Mouse (Mus musculus): Measurements from ENCODE around the gene Tle4.

Tle4 gene

GRCm38 (mm10) chr19:14596941-14597916, 622 bp downstream of the Tle4 start:
- no peak for TF ChIP-seq GATA4 (IDR thresholded peaks at IDR 0.05; ENCODE audit: insufficient replicate concordance, low read length)

DNA sequence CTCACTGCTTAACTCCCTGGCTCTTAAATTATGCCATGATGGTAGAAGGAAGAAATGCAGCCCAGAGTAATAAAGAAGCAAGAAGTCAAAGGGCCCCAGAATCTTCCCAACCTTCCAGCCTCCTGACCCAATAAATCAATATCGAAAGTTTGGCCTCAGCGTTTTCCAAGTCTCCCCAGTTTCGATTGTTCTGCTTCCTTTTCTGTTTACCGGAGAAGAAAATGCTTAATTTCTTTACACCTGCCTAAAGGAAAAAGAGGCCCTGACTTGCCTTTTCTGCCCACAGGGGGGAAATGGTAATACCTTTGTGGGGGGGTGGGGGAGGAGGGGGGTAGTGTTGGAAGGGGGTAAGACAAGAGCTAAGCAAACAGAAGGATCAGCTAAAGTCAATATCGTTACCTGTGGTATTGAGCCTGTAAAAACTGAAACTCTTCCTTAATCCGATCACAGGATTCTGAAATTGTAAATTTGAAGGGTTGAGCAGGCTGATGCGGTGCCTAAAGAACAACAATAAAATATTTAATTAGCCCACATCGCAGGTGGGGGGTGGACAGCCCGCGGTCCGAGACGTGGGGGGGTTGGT, 1.4 kb downstream of the Tle4 start:
- TF ChIP-seq GATA4 (IDR thresholded peaks at IDR 0.05; ENCODE audit: insufficient replicate concordance, low read length) = no peak

DNA sequence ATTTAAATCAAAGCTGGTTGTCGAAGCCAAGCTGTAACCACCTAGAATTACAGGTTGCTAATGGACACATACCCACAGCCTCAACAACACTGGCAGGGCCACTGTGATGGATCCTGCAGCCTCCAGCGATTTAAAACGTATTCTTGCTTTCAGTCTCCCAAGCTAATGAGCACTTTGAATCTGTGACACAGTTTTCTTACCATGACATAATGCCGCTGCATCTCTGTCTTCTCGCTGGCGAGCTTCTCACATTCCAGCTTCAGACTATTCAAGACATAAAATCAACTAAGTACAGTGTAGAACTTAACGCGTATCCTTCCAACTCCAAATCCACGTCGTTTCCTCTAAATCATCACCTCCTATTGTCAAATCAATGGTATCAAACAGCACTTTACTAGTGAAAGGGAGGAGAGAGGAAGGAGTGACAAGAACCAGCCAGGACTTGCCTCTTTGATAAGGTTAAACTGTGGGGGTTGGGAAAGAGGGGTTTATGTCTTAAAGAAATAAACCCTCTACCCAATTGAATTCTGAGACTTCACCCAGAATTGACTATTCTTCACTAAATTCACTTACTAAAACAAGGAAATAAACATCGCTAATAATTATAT, 2.4 kb downstream of the Tle4 start:
- no peak for TF ChIP-seq GATA4 (IDR thresholded peaks at IDR 0.05; ENCODE audit: insufficient replicate concordance, low read length)

DNA sequence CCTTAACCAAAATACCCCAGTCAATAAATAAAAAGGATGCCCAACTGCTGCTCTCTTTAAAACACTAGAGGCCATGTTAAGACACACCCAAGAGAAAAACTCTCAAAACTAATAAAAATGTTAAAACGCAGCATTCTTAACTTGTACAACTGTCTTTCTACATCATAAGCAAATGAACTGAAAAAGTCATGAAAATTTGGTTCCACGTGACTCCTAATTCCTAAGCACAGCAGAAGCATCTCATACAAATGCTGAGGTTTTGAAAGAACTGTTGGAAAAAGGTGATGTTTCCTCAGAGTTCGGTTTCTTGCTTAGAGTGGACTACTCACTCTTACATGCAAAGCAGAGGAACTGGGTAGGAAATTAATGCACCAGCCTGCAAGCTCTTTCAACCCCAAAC, 3.3 kb downstream of the Tle4 start:
- no peak for TF ChIP-seq GATA4 (IDR thresholded peaks at IDR 0.05; ENCODE audit: insufficient replicate concordance, low read length)

DNA sequence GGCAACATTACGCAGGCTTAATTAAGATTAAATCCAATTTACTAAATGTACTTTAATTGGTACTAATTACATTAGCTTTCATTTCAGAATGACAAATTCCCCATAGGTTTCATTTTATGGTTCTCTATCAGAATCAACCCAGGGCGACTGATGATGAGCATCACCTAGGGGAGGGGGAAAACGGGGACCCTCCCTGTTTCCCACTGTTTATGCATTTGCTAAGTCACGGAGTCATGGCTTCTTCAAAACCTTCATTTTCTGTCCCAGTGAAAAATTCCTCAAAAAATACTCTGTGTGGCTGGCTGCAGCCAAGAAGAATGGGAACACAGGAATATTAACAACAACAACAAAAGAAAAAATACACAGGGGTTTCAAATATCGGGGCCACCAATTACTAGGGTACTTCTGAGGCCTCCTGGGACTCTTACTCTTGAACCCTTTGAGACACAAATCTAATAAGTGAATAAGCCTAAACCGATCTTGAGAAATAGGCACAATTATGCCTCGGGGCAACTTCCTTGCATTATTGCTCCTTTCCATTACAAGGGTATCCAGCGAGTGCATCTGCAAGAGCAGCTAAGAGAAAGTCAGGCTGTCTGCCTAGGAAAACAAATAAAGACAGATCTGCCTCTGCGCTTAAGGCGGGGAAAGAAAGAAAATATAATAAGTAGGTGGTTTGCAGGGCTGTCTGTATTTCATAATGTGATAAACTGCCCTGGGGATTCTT, 5.9 kb downstream of the Tle4 start:
- TF ChIP-seq GATA4 (IDR thresholded peaks at IDR 0.05; ENCODE audit: insufficient replicate concordance, low read length) = no peak

GRCm38 (mm10) chr19:14590154-14590553, 7.7 kb downstream of the Tle4 start:
- no peak for TF ChIP-seq GATA4 (IDR thresholded peaks at IDR 0.05; ENCODE audit: insufficient replicate concordance, low read length)

GRCm38 (mm10) chr19:14588221-14589123, 9.4 kb downstream of the Tle4 start:
- no peak for TF ChIP-seq GATA4 (IDR thresholded peaks at IDR 0.05; ENCODE audit: insufficient replicate concordance, low read length)

- no peak for TF ChIP-seq GATA4 (IDR thresholded peaks at IDR 0.05; ENCODE audit: insufficient replicate concordance, low read length)
Observed at GRCm38 (mm10) chr19:14586171-14586570, 11.7 kb downstream of the Tle4 start.

- TF ChIP-seq GATA4 (IDR thresholded peaks at IDR 0.05; ENCODE audit: insufficient replicate concordance, low read length) = no peak
Observed at GRCm38 (mm10) chr19:14585731-14586130, 12.1 kb downstream of the Tle4 start.

GRCm38 (mm10) chr19:14585235-14585634, 12.6 kb downstream of the Tle4 start:
- no peak for TF ChIP-seq GATA4 (IDR thresholded peaks at IDR 0.05; ENCODE audit: insufficient replicate concordance, low read length)

- TF ChIP-seq GATA4 (IDR thresholded peaks at IDR 0.05; ENCODE audit: insufficient replicate concordance, low read length) = no peak
Observed at GRCm38 (mm10) chr19:14578698-14579097, 19.2 kb downstream of the Tle4 start.

GRCm38 (mm10) chr19:14578016-14578415, 19.8 kb downstream of the Tle4 start:
- TF ChIP-seq GATA4 (IDR thresholded peaks at IDR 0.05; ENCODE audit: insufficient replicate concordance, low read length) = no peak

DNA sequence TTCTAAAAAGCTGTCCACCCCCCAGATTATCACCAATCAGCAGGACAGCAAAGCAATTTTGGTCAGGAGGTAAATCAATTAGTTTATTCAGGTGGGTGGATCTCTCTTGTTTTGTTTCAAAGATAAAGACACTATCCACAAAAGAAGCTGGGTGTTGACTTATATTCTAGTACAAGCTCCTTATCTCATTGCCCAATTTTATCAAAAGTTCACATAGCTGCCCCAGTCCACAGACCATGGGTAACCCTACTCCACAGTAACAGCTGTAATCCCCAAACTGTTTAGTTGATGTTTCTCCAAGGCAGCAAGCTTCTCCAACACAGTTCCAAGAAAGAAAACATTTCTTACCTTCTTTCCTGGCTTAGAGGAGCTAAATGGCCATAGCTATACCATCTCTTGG, 21.5 kb downstream of the Tle4 start:
- no peak for TF ChIP-seq GATA4 (IDR thresholded peaks at IDR 0.05; ENCODE audit: insufficient replicate concordance, low read length)

DNA sequence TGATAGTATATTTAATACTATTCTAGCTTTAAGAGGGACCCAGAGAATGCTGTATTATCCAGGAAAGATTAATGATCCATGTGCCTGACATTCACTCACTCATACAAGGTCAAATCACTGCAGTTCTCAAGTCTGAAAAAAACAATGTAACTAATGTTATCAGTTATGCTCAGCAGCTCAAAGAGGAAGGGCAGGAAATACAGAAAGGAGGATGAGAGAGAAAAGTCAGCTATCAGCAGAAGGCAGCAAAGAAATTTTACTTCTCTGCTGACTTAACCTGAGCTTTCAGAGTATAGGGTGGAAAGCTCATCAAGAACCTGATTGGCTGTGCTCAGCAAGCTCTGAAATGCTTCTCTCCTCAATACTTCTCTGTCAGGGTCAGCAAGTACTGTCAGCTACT, 29.0 kb downstream of the Tle4 start:
- no peak for TF ChIP-seq GATA4 (IDR thresholded peaks at IDR 0.05; ENCODE audit: insufficient replicate concordance, low read length)

Data from liver, adult (tissue).